Mouse (Mus musculus): Measurements from ENCODE around the gene Ncapd2. TPM values are rescaled to one million over a fixed set of nuclear protein-coding genes. Genes with fewer than 3 reads are reported as not detected.

The Ncapd2 gene
- total RNA-seq, 2 experiments from 2014 or later = 924 to 953 TPM

DNA sequence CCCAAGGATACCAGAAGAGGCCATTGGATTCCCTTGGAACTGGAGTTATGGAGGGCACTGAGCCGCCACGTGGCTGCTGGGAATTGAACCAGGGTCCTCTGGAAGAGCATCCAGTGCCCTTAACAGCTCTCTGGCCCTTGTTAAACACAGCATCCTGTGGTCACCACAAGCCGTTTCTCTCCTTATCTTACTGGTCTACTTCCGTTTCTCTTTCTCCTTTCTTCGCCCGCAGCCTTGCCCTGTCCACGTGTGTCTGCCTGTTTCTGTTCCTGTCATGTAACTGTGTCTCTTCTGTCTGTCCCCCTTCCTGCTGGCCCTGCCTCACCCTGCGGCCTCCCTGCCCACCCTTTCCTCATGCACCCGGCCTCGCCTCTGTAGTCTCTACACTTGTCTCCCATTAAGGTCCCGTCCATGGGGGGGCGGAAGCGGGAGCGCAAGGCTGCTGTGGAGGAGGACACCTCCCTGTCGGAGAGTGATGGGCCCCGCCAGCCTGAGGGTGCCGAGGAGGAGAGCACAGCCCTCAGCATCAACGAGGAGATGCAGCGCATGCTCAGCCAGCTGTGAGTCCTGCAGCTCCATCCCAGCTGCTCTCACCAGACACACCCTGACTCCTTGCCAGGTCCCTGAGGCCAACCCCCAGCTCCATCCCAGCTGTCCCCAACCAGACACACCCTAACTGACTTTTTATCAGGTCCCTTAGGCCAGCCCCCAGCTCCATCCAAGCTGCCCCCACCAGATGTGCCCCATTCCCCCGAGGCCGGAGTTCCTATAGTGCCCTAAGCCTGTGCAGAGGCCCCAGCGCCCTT lies 39.1 kb downstream of the Ncapd2 start:
- ATAC-seq (replicated peaks; ENCODE audit: low FRiP score, poor library complexity, severe bottlenecking) = peak; percentile 43; the same call in 1 of the 2 replicates

DNA sequence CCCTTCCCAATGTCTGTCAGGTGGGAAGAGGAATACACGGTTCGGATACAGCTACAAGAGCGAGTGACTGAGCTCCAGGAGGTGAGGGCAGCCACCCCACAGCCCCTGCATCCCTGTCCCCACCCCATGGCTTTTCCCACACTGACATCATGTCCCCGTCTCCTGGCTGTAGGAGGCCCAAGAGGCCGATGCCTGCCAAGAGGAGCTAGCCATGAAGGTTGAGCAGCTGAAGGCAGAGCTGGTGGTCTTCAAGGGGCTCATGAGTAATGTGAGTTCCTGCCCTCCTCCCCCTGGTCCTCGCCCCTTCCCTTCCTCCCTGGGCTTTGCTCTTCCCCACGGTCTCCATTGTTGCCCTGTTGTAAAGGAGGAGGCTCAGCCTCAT lies 41.9 kb downstream of the Ncapd2 start:
- ATAC-seq (replicated peaks; ENCODE audit: low FRiP score, poor library complexity, severe bottlenecking) = no peak

DNA sequence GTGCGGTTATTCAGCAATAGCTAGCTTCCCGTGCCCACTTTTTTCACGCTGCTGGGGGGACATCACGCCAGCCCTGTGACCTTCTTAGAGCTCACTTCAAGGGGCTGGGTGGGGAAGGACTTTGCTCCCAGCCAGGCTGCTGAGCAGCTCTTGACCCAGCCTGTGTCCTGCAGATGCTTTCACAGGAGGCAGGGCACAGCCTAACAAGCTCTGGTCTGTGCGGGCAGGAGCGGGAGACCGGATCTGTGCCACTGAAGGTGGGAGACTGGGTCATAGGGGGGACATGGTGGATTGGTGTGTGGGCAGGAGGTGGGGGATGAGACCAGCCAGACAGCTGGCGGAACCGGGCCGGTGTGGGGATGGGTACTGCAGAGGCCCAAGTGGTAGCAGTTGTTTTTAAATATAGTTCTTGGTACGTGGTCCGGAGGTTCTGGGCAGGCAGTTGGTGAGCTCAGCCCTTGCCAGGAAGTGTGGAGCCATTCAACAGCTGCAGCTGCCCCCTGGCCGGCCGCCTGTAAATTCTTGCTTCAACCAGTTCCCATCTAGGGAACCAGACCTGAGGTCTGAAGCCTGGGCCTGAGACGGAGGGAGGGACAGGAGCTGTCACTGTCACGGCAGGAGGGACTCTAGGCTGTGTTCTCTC lies 42.5 kb downstream of the Ncapd2 start:
- no peak for ATAC-seq (replicated peaks; ENCODE audit: low FRiP score, poor library complexity, severe bottlenecking)

DNA sequence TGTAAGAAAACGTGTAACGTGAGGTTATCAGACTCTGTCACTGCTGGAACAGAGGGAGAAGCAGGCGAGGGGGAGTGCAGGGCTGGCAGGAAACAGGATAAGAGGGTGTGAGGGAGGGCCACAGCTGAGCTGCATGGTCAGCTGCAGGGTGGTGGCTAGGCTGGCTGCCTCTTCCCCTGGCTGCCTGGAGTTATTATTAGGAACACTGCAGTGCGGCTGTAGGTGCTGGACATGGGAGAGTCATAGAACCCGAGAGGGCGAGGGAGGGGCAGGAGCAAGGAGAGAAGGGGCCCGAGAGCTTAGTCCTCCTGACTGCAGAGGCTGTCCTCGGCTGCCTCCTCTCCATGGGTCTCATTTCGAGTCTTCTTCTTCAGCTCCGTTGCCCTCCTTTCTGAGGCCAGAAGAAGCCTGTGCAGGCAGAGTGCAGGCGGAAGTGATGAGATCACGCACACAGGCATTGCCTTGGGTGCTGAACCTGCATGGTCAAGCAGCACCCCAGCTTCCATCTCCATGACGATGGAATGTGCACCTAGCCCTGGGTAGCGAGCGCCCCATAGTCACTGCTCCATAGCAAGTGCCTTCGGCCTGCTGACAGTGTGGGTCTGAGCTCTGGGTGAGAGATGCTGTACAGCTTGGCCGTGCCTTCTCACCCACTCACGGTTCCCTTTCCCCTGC lies 43.1 kb downstream of the Ncapd2 start:
- no peak for ATAC-seq (replicated peaks; ENCODE audit: low FRiP score, poor library complexity, severe bottlenecking)

DNA sequence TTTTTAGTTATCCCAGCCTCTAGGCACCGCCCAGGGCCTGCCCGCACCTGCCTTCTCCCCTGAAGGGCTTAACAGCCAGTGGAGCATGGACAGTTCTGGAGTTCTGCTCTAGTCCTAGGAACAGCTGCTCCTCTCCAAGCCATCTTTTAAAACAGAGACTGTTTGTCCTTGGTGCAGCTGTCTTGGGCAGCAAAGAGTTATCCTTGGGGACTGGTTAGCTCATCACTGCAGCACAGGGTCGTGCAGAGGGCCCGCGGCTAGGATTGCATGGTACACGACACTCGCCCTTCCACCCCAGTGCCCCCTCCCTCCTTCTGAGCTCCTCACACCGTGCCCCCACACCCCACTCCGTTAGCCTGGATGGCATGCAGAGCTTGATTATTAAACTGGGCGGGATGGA lies 44.2 kb downstream of the Ncapd2 start:
- ATAC-seq (replicated peaks; ENCODE audit: low FRiP score, poor library complexity, severe bottlenecking) = no peak

DNA sequence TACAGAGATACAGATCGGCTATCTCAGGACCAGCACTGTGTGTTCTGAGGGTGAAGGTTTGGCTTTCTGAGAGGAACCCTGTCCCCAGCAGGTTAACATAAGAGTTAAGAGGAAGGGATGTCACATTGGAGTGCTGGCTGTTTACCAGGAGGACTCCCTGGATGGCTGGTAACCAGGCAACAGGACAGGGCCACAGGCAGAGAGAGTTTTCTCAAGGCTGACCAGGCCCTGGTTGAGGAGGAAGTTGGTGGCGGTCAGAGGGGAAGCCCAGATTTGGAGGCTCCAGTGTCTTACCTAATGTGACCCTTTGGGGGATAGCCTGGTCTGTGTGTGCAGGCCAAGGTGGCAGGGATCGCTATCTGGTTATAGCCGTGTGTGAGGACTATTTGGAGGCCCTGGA lies 44.7 kb downstream of the Ncapd2 start:
- ATAC-seq (replicated peaks; ENCODE audit: low FRiP score, poor library complexity, severe bottlenecking) = no peak

DNA sequence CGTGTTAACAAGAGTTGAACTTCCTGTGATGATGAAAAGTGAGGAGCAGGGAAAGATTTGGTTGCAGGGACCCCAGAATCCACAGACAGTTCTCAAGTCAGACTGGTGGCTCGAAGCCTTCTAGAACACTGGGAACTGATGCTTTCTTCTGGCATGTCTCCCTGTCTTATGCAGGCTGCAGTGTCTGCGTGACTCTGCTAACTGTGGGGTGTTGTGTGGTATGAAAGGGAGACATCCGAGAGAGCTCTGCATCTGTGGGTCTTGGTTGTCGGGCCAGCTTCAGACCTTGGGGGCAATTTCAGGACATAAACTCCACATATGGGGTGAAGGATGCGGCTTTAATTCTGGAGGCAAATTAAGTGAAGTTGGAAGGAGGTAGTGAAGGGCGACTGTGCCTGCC lies 45.4 kb downstream of the Ncapd2 start:
- ATAC-seq (replicated peaks; ENCODE audit: low FRiP score, poor library complexity, severe bottlenecking) = no peak

DNA sequence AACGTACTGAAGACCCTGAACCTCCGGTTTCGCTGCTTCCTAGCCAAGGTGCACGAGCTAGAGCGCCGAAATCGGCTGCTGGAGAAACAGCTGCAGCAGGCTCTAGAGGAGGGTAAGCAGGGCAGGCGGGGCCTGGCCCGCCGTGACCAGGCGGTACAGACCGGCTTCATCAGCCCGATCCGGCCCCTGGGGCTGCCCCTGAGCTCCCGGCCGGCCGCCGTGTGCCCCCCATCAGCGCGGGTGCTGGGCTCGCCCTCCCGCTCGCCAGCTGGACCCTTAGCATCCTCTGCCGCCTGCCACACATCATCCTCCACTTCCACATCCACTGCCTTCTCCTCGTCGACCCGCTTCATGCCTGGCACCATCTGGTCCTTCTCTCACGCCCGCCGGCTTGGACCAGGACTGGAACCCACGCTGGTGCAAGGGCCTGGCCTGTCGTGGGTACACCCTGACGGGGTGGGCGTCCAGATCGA lies 46.0 kb downstream of the Ncapd2 start:
- peak; percentile 35 for ATAC-seq (replicated peaks; ENCODE audit: low FRiP score, poor library complexity, severe bottlenecking)

DNA sequence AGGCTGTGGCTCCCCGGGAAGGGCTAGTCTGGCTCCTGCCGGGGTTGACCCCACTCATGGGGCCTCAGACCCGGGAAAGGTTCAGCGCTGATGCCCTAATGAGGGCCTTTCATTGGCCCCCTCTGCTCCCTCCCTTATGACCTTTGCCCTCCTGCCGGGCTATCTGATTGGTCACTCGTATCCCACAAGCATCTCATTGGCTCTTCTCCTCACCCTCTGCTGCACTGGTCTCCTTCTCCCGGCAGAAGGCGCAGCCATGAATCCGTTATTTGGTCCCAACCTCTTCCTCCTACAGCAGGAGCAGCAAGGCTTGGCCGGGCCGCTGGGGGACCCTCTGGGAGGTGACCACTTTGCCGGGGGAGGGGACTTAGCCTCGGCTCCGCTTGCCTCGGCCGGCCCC lies 46.5 kb downstream of the Ncapd2 start, which contains the start of gene Iffo1:
Gene Iffo1 (plus strand): TSS at position 241 of the 400 bp plus-strand sequence.
- ATAC-seq (replicated peaks; ENCODE audit: low FRiP score, poor library complexity, severe bottlenecking) = peak; percentile 94

DNA sequence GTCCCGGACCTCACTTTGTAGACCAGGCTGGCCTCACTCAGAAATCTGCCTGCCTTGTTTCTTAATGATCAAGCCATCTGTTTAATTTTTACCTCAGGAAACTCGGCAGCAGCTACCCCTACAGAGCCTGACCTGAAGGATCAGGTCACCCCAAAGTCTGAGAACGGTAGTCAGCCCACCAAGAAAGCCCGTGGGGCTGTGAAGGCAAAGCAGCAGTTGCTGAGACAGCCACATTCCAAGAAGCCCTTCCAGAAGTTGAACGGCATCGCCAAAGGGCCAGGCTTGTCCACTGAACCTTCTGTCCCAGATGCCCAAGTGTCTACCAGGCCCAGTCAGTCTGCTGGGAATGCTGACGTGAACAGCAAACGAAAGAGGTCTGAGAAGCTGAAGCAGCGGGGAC lies 47.6 kb downstream of the Ncapd2 start:
- ATAC-seq (replicated peaks; ENCODE audit: low FRiP score, poor library complexity, severe bottlenecking) = no peak

DNA sequence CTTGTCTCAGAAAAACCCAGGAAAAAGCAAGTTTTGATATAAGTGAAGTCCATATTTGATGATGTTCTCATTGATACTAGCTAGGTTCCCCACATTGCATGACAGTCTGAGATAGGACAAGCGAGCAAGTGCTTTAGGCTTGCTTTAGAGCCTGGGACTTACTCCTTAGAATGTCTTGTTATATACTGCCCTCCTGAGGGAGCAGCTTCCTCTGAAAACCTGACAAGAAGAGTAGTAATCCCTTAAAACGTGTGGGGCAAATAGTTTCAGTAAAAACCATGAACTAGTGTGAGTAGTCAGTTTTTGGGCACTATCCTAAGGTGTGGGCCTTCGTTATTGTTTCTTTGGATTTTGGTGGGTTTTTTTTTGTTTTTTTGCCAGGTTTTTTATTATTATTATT lies 48.4 kb downstream of the Ncapd2 start:
- no peak for ATAC-seq (replicated peaks; ENCODE audit: low FRiP score, poor library complexity, severe bottlenecking)

DNA sequence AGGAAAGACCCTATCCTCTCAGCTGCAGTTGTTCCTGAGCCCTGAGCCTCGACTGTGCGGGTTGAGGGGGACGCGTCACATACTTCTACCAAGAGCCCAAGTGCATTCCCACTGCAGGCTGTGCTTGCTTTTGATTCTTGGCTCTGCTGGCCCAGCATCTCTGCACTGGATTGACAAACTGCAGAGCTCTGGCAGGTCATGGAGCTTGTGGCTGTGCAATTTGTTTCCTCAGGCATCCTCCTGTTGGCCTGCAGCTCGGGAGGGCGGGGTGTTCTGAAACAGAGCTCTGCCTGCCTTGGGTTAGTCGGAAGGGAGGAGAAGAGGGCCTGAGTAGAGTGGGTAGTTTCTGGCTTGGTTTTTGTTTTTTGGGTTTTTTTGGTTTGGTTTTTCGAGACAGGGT lies 49.1 kb downstream of the Ncapd2 start:
- ATAC-seq (replicated peaks; ENCODE audit: low FRiP score, poor library complexity, severe bottlenecking) = no peak

DNA sequence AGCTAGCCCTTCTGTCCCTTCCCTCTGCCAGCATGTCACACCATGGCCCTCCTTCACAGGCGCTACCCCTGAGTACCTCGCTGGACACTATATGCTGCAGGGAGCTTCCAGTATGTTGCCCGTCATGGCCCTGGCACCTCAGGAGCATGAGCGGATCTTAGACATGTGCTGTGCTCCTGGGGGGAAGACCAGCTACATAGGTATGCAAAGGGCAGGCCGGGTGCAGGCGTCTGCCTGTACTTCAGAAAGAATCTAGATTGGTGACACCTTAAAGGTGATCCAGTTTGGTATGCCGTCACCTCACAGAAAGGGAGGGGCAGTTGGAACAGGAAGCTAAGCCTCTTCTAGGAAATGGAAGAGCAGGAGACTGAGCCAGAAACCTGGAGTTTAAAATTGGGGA lies 51.8 kb downstream of the Ncapd2 start:
- no peak for ATAC-seq (replicated peaks; ENCODE audit: low FRiP score, poor library complexity, severe bottlenecking)

DNA sequence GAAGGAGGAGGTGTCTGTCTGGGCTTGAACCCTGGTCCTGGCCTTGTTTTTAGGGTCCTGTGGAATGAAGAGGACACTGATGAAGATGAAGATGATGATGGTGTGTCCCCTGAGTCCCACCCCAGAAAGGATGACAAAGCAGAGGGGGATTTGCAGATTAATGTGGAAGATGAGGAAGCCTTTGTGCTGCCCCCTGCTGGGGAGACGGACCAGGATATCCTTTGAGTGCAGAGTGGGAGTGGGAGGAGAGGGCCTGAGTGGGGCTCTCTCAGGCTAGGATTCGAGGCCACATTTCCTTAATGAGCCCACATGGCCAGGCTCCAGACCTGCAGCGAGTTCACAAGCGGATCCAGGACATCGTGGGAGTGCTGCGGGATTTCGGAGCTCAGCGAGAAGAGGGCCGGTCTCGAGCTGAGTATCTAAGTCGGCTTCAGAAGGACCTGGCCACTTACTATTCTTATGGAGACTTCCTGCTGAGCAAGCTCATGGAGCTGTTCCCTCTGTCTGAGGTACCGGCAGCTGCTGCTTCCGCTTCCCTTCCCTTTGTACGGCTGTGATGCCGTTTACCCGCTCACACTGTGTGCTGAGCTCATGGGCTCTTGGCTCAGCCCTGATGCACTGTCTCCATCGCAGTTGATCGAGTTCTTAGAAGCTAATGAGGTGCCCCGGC lies 54.4 kb downstream of the Ncapd2 start:
- ATAC-seq (replicated peaks; ENCODE audit: low FRiP score, poor library complexity, severe bottlenecking) = no peak

DNA sequence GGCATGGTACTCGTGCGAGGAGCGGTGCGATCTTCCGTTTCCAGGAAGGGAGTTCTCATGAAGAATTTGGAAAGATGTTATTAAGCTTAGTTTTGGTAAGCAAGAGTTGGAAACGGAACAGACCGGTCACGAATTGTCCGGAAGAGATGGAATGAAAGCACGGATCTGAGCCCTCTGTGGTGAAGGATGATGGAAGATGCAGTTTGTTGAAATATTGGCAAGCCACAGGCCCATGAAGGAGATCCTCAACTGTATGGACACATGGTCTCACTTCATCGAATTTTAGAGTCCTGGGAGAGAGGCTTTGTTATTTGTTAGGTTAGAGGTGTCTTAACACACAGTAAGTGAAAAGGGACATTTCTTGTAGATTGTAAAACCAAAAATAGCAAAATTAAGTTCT lies 59.0 kb downstream of the Ncapd2 start:
- ATAC-seq (replicated peaks; ENCODE audit: low FRiP score, poor library complexity, severe bottlenecking) = no peak

DNA sequence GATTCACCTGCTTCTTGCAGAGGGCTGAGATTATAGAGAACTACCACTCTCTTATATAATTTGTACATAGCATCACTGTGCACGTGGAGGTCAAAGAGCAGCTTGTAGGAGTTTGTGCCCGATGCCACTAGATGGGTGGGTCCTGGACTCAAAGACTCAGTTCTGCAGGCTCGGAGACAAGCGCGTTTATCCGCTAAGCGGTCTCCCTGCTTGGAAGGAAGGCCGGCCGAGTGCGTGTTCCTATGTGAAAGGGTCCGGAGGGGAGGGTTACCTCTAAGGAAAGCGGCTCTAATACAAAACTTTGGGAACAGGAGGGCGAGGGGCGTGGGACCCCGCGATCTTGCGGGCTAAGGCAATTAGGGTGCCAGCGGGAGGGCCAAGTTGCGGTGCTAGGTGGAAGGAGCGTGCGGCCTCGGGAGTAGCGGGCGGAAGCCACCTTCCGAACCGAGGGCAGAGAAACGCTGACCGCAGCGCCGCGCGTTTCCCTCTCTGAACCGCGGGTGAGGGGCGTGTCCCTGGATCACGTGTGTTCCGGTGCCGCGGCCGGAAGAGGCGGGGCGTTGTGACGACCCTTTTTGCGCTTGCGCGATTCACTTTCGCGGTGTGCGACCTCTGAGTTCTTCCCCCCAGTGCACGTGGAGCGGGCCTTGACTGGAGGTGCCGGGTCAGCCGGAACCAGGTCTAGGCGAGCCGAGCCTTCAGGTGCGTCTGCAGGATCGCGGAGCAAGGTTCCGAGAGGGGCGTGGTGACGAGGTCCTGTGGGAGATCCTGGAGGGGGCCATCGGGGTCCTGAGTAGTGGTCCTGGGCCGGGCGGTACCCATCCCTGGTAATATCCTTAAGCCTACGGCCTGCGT lies 60.0 kb downstream of the Ncapd2 start, which contains the start of gene Nop2:
Gene Nop2 (plus strand): TSS at position 608 of the 855 bp plus-strand sequence.
- ATAC-seq (replicated peaks; ENCODE audit: low FRiP score, poor library complexity, severe bottlenecking) = peak; percentile 93

DNA sequence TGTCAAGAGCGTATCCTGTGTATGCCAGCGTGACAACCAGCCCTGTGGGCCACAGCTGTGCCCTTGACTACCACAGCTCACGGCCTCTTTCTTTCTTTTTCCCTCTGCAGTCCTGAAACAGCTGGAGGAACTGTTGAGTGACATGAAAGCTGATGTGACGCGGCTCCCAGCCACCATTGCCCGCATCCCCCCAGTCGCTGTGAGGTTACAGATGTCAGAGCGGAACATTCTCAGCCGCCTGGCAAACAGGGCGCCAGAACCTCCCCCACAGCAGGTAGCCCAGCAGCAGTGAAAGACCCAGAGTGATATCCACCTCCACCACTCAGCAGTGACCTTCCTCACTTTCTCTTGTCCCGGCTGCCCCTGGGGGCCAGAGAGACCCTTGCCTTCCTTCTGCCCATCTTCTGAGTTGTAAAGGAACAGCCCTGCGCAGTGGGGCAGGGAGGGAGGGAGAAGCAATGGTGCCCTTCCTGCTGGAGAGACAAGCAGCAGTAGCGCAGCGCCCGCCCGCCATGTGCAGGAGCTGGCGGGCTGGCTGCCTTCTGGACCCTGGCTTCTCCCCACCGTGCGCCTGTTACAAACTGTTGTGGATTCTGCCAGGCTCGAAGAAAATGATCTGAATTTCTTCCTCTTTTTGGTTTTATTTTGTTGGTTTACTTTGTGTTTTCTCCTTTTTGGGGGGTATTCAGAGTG lies 61.6 kb downstream of the Ncapd2 start:
- no peak for ATAC-seq (replicated peaks; ENCODE audit: low FRiP score, poor library complexity, severe bottlenecking)

DNA sequence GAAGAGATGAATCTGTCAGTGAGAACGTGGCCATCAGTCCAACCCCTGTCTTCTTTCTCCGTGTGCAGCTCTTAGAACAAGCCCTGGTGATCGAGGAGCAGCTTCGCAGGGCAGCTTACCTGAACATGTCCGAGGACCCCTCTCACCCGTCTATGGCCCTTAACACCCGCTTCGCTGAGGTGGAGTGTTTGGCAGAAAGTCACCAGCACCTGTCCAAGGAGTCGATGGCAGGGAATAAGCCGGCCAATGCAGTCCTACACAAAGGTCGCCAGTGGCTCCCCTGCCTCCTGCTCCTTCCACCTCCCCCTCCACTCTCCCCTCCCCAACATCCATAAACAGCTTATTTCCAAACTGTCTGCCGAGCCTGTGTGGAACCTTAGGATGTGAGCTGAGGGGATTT lies 62.8 kb downstream of the Ncapd2 start:
- ATAC-seq (replicated peaks; ENCODE audit: low FRiP score, poor library complexity, severe bottlenecking) = no peak

DNA sequence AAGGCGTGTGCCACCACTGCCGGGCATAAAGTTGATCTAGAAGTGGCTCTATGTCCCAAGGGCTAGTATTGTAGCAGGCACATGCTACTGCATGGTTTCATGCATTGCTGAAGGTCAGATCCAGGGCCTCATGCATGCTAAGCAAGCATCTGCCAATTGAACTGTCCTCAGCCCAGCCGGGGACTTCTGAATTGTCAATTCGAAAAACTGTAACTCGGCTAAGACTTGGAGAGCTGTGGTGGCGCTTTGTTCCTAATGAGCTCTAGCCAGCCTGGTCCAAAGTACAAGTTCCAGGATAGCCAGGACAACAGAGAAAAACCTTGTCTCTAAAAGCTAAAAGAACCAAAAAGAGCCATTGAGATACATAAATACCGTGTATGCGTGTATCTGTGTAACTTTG lies 72.1 kb downstream of the Ncapd2 start:
- no peak for ATAC-seq (replicated peaks; ENCODE audit: low FRiP score, poor library complexity, severe bottlenecking)

Data from erythroid progenitor cell, adult 5-6 weeks (primary cell).